Mouse (Mus musculus) telencephalon, adult 2 months (tissue): ENCODE data around the gene Tcf20.

ENCODE experiments used
- DNase-seq: peaks from one replicate; pipeline ENCODE4 v3.0.0-alpha.2; 2011; ENCODE audit warnings: low read depth, low spot score

Tcf20 gene

DNA sequence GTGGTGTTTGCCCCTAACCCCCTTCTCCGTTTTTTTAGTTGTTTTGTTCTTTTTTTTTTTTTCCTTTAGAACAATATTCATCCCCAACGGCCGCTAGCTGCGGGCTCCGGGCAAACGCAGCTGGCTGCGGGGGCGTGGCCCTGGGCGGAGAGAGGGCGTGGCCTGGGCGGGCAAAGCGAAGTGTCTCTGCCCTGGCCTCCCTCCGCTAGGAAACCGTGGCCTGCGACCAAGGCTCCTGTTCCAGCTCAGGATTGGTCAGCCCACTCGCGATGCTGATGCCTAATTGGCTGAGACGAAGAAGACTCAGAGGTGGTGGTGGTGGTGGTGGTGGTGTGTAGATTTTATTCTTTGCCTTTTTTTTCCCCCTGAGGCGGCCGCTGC lies at the start of gene Tcf20:
Tcf20 (minus strand) TSS at position 141 of the 381 bp plus-strand sequence.
- peak; percentile 91 for DNase-seq

DNA sequence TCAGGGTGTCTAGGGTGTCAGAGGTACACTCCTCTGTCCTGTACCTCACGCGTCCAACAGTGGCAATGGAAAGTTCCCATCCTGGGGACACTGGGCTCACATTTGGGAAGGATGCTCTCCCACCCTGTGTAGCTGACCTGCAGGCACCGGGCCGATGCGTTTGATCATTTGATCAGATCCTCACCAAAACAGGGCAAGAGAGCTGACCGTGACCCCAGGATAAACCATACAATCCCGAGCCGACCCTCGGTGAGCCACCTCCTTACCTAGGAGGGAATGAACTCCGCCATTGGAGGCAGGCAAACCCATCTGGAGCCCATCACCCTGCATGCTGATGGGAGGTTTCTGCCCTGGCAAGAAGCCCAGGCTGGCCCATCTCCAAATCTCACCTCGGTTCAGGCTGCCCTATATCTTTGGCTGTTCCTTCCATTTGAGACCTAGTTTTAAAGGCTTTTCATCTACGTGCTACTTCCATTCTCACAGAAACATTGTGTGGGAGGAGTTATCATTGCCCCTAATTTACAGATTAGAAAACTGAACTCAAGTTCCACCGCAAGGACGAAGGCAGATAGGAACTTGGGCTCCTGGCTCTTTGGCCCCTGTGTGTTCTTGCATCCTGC lies 49.3 kb upstream of the Tcf20 start:
- DNase-seq = no peak

DNA sequence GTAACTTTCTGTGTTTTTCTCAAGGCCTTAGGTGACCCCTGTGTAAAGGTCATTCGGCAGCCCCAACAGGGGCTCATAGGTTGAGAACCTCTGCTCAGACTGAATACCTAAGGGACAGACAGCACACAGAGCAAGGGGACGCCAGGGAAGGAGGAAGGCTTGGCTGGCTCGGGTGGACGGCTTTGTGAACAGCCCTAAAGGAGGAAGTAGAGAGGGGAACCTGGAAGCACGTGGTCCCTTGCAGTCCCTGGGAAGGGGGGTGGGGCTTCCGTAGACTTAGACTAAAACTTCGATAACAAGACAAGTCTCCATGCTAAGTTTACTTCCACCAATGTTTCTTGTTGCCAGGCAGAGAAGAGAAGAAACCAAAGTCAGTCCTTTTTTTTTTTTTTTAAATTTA lies 48.4 kb upstream of the Tcf20 start:
- no peak for DNase-seq

DNA sequence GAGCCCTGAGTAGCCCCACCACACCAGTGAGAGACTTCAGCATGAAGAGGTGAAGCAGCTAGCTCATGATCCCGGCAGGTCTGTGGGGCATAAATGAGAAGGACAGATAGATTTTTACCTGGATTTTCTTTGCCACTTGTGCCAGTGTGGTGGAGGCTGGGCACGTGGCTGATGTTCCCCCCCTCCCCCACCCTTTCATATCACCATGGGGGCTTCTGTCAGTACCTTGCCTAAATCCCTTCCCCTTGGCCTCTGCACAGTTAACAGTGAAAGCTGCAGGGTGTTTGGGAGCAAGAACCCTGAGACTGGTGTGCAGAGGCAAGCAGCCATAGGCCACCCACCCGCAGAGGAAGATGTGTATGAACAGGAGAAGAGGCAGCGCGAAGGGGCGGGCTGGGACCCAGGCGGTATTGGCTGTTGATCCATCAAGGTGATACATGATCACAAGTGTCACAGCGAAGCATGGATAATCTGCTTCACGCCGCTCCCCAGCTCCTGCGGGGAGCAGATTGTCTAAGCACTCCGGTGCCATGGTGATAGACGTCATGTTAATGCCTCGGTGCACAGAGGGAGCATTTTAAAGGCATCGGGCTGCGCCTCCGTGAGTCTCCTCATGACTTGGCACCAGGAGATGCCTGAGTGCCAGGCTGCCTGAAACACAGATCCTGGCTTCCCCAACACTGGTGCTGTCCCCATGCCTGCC lies 46.8 kb upstream of the Tcf20 start:
- peak; percentile 76 for DNase-seq

DNA sequence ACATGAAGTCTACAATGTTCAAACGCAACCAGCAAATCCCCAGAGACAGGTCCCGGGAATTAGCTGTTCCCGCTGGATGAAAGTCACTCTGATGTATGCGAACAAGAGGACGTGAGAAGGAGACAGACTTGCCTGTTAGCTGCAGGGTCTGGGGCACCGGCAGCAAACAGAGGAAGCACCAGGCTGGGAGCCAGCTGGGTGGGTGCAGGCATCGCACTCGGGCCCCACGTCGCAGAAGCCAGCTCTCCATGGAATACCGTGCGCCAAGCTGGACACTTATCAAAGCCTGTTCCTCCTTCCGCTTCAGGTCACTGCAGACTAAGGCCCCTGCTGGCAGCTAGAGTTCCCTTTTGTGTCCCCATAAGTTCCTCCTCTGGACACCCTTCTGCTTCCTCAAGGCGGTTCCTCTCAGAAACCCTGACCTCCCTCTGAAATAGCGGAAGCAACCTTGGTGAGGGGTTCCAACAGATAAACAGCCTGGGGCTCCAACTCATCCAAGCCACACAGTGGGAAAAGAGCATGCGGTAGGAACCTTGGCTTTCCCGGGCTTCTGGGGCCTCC lies 45.4 kb upstream of the Tcf20 start, which contains the start of gene Nfam1:
Nfam1 (minus strand) TSS at position 326 of the 561 bp plus-strand sequence.
- DNase-seq = no peak

DNA sequence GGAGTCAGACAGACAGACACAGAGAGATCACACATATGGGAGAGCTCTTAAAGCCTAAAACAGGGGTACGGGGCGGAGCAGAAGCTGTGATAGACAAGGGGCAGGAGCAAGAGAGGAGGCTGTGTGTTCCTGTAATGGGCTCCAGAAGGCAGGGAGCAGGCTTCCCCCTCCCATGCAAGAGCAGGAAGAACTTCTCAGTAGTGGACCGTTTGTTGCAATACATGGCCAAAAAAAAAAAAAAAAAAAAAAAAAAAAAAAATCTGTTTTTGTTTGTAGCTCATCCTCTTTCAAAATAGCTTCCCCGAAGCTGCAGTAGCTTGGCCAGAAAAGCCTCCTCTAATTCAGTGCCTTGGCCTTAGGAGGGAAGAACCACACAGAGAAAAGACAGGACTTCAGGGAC lies 43.2 kb upstream of the Tcf20 start:
- DNase-seq = no peak

DNA sequence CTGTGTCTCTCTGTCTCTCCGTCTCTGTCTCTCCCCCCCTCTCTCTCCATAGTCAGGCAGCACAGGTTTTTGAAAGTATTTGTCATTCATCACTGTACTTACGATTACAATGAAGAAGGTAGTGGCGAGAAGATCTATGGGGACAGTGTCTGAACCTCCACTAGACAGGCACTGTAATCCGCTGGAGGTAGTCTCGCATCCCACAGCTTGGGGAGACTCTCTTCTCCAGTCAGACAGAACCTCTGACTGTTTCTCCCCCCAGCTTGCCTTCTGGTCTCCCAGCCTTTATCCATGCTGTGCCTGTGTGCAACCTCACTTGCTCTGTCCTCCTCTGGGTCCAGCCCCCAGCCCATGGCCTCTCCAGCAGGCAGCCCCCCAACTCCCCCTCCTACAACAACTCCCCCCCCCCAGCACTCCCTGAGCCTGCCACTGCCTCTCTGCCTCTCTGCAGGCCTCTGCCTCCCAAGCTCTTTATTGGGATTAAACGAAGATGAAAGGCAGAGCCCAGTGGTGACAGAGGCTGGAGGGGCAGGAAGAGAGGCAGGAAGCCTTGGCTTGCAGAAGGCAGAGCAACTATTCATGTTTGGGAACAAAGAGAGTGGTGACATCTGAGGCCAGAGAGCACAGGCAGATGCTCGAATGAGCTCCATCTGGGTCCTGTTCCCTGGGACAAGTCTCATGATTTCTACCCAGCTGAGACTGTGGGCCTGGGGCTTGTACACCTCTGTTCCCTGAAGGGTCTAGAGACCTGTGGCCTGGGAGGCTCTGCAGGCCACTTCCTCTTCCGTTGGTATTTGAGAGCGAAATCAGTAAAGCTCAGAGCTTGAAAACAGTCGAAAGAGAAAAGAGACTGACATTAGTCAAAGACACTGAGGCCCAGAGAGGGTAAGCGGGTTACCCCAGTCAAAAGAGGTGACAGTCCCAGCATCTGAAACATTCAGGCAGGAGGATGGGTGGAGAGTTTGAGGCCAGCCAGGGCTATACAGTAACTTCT lies 42.4 kb upstream of the Tcf20 start:
- no peak for DNase-seq

DNA sequence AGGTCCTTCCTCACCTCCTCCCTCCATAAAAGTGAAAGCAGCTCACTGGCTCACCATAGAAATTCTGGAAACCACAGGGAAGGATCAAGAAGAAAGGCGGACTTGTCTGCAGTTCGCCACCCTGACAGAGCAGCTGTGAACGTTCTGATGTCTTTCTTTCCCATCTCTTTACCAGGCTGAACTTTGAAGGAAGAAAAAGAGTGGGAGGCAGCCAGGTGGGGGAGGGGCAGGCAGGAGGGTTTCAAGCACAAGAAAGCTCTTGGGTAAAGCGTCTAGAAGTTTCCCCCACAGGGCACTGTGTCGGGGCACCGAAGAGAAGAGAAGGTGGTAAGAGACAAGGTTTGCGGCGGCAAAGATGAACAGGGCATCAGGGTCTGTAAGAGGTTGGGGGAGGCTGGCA lies 38.5 kb upstream of the Tcf20 start:
- no peak for DNase-seq

DNA sequence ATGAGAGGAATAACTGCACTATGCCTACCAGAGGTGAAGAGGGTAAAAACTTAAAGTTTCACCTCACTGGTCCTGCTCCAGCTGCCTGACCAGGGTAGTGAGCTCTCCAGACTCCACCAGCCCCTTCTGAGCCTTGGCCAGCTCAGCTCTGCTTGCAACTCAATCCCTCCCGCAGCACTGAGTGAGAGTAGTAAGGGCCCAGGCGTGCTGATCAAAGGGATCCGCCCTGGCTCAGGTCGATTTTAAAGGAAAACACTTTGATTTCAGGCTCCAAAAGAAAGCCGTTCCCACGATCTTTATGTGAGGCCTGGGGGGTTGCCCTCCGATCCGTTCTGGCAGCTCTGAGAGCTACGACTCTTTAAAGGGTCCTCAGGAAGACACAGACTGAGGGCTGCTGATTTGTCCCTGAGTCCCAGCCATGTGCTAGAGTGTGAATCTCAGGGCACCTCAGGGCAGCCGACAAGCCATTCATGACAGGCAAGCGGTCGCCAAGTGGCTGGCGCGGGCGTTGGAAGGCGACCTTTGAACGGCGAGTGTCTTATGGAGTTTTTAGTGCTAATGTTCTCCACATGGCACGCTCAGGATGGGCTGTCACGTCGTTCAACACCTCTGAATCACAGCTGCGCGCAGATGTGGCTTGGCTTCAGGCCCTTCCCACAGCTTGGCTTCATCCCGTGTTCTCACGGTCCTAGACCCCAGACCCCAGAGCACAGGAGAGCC lies 37.5 kb upstream of the Tcf20 start:
- DNase-seq = no peak

DNA sequence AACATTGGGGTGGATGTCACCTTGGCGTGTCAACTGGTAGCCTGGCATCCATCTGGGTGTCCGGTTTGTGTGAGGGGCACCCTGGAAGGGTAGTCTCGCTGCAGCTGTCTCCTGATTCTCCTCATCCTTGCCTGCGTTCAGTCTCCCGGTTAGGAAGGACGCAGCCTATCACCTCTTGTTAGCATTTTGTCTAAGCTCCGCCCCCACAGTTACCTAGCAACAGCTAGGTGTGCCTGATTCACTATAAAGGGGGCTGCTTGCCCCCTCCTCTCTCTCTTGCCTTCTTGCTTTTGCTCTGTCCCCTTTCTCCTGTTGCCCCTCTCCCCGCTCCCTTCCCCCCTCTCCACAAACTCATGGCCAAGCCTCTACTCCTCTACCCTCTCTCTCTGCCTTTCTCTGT lies 35.3 kb upstream of the Tcf20 start:
- no peak for DNase-seq

DNA sequence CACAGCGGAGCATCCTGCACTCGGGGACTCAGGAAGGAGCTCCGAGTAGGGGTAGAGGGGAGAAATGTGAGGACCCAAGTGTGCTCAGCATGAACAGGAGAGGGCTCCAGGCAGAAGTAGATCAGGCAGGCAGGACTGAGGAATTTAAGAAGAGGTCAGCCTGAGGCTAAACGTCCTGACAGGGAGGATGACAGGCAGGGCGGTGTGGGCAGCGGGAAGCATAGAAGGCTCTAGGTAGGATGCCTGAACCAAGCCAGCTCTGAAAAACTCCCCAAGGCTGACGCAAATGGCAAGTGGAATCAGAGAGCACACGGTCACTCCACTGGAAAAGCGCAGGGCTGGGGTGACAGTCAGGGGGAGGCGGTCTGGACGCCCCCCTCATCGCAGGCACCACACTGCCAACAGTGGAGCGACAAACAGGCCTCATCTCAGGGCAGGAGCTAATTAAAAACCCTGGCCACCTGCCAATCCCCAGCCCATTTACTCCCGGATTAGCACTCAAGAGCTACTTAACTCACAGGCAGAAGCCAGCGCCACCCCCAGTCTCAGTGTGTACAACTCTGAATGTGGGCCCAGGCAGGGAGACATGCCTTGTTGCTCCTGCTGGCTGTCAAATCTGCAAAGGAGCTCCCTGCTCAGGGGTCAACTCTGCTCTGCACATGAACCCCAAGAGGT lies 23.5 kb upstream of the Tcf20 start:
- peak; percentile 76 for DNase-seq

DNA sequence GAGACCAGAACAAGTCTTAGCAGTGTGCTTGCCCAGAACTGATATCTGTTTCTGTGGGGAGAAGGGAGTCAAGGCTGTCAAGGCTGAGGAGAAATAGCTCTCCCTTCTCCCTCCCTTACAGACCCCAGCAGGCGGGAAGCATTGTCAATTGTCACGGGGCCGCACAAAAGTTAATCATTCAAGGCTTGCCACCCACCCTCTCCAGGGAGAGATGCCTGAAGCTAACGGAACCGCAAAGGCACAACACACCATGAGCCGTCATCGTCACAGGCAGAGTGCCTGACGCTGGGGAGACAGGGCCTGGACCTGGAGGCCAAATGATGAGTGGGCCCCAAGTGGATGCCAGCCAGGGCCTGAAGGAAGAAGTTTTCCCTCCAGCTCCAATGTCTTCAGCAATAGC lies 22.8 kb upstream of the Tcf20 start:
- DNase-seq = no peak

DNA sequence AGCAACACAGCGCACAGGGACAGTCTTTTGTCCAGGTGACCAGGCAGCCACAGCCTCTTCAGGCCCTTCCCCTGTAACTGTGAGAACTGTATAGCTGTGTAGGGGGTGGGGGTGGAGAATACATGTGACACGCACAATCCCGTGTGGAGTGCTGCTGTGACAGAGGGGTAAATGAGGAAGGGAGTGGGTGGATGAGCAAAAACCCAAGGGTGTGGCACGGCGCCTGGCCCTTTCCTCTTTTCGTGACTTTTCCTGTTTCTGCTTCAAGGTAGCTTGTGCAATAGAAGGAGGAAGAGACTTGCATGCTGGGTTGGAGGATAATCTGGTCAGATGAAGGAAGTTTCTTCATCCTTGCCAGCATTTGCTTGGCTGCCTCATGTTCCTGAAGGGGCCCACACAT lies 21.9 kb upstream of the Tcf20 start:
- no peak for DNase-seq

DNA sequence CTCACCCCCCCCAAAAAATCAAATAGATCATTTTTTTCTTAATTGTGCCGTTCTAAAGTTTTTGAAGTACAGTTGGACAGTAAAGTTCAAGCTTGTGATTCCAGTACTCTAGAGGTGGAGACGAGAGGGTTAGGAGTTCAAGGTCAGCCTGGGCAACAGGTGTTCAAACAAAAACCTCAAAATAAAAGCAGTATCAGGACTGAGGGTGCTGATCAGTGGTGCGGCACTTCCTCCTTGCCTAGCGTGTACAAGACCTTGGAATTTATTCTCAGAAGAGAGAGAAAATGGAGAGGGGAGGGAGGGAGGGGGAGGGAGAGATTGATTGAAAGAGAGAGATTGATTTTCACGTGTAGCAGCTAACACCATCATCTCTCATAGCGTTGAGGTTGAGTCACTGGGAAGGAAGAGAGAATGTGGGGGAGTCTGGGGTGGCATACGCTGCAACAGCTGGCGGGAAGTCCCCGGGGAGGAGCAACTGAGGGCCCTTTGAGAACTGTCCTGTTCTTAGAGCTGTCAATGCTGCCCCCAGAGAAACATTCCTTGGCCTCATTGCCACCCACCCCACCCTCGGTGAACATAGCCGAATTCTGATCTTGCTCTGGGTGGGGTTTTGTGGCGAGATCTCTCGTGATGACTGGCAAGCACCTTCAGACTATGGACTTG lies 21.2 kb upstream of the Tcf20 start:
- no peak for DNase-seq

DNA sequence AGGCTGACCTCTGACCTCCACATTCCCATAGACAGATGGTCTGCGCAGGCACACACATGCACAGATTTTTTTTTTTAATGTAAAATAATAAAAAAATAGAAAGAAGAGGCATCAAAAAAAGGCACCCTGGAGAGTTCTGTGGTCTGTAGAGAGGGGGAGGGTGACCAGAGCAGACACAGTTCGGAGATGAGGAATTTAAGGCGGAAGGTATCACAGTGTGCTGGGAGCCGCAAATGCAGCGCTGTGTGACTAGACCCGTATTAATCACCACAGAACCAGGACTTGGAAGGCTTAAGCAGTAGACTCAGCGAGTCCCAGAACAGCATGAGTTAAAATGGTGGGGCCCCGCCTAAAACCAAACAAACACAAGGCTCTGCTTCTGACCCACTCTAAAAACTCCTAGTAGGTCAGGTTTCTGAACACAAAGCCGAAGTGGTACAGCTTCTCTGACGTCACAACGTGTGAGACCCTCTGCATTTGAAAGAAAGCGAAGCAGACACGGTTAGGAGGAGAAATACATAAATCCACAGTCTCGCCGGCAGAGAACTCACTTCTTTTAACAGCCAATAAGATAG lies 19.8 kb upstream of the Tcf20 start:
- DNase-seq = no peak

DNA sequence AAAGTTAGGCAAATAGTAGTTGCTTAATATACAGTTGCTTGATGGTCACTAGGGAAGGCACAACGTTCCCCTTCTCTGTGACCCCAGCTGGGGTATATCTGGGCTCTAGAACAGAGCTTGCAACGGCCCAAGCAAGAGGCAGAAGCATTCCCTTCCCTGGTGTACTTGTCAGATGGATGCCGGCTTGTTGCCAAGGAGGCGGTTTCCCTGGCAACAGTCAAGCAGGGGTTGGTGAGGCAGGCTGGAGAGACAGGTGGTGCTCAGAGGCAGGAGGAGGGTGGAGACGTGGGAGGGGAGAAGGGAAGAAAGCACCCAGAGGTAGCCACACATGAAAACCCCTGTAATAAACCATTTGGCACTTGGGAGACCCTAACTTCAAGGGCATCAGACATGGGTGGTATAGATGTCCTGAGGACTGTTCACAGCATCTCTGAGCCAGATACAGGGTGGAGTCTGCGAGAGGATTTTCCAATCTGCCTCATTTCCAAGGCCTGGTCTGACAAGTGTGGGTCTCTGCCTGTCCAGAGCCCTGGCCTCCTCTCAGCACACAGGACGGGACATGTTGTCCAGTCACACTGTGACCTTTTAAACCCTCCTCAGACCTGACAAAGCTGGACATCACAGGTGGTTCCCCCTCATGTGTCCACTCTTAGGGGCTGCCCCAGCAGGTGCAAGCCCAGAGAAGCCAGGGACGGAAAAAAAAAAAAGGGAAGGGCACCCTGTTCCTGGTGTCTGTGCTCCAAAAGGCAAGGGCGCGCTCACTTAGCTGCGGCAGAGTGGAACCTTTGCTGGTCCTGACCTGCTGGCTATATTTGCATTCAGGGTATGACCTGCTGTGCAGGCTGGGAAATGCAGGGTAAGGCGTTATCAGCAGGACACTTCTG lies 15.2 kb upstream of the Tcf20 start:
- DNase-seq = peak; percentile 92

DNA sequence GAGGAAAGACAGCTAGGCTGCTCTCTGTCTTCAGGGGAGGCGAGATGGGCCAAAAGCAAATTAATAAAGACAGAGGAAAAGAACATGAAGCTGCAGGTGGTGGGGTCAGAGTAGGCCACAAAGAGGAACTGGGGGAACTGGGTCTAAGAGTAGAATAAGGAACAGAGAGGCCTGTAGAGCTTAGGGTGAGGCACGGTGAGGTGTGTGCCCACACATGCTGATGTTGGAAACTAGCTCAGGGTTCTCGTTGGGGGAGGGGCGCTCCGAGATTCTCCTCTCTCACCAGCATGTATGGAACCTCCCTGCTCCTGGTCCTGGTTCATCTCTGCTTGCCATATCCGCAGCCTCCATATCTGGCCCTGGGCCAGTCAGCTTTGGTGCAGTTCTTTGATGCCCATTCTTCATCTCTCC lies 11.1 kb upstream of the Tcf20 start:
- DNase-seq = no peak

DNA sequence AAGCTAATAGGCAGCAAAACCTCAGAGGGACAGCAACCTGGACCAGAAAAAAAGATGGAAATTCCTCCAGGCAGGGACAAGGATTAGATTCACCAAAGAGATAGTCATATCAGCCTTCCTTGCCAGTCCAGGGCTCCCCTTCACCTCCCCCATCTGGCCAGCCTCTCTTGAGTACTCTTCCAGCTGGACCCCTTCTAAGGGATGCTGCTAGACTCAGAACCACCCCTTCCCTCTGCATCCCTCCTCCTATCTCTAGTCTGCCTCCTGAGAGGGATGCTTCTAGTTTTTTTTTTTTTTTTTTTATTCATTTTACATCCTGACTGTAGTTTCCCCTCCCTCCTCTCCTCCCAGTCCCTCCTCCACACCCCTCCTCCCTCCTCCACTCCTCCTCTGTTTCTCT lies 8.8 kb upstream of the Tcf20 start:
- DNase-seq = no peak

DNA sequence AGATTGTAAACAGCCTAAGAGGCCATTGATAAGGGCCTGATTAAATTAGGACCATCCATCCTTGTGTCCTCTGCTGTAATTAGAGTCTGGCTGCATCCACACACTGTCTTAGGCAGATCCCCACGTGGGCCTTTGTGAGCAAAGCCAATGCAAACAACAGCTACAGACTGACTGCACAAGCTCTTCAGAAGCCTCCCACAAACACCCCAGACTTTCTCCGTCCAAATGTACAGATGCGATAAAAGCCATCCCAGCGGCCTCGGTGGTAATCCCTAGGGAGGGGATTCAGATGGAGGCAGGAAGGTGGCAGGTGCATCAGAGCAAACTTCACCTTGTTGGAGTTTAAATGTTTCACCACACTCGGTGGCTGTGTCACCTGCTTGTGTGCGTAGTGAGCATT lies 7.6 kb upstream of the Tcf20 start:
- DNase-seq = no peak
